14 mouse cellular contexts compared by ENCODE assay signal in genomic region chr6:73232152-73232584, GRCm38 (mm10). TPM values are rescaled to one million over a fixed set of nuclear protein-coding genes. Genes with fewer than 3 reads are reported as not detected.
A peak's percentile ranks its signal among the peaks of the same experiment; 100 is the strongest.
DNase-seq lines count a peak whose midpoint lies in the region; ATAC-seq and TF ChIP-seq lines count a peak whose summit lies in the region.
"Had no signal": no experiment of that assay in that cellular context is flagged by ENCODE, and none has a peak within 500 bp of the region (broad histone marks: within the 10 kb centered on the region; RNA-seq: fewer than 3 reads in every experiment).

No protein-coding gene starts in this region.

- H3K36me3 ChIP-seq in E14TG2a.4 (ENCODE audit: insufficient read depth, low read length) = no peaks in the 10 kb centered on the region
- H3K36me3 ChIP-seq in kidney, postnatal 0 days (ENCODE audit: insufficient read depth, low read length) = no peaks in the 10 kb centered on the region
- H3K36me3 ChIP-seq in liver, embryonic 14.5 days (replicated peaks; ENCODE audit: control insufficient read depth, insufficient read depth, low read depth) = no peaks in the 10 kb centered on the region
- H3K36me3 ChIP-seq in midbrain, embryonic 13.5 days = no peaks in the 10 kb centered on the region

- peak overlapping the region; percentile 35; the same call in 1 of the 2 replicates for H3K4me3 ChIP-seq in E14TG2a.4 (replicated peaks; ENCODE audit: low read length)
- H3K4me3 ChIP-seq in kidney, postnatal 0 days (replicated peaks; ENCODE audit: low read depth, low read length) = no peak overlapping the region
- no peak overlapping the region for H3K4me3 ChIP-seq in liver, embryonic 14.5 days (ENCODE audit: insufficient read depth in 1 of 2, low read depth in 2 of 2, low read length in 2 of 2)
- H3K4me3 ChIP-seq in midbrain, embryonic 13.5 days (replicated peaks) = no peak overlapping the region
- H3K4me3 ChIP-seq: heart, adult 2 months; megakaryocyte, embryonic 14.5 days had no signal

- TF ChIP-seq CTCF in E14TG2a.4 (conservative IDR thresholded peaks at IDR 0.05; ENCODE audit: low read length) = no peak
- no peak for TF ChIP-seq CTCF in kidney, postnatal 0 days (IDR thresholded peaks at IDR 0.05; ENCODE audit: low read depth)
- no peak for TF ChIP-seq CTCF in liver, embryonic 14.5 days (IDR thresholded peaks at IDR 0.05; ENCODE audit: low read depth)

- no peak overlapping the region for H3K4me2 ChIP-seq in kidney, postnatal 0 days (ENCODE audit: low read length)
- H3K4me2 ChIP-seq in liver, embryonic 14.5 days (ENCODE audit: low read depth) = no peak overlapping the region
- H3K4me2 ChIP-seq in midbrain, embryonic 13.5 days (replicated peaks) = no peak overlapping the region

- peak overlapping the region; percentile 57 for H3K27ac ChIP-seq in kidney, postnatal 0 days
- no peak overlapping the region for H3K27ac ChIP-seq in liver, embryonic 14.5 days
- H3K27ac ChIP-seq in midbrain, embryonic 13.5 days = no peak overlapping the region
- H3K27ac ChIP-seq: heart, adult 2 months had no signal

- peaks cover 33% of the 10 kb centered on the region for H3K4me1 ChIP-seq in E14TG2a.4 (replicated peaks; ENCODE audit: low read depth, low read length)
- no peaks in the 10 kb centered on the region for H3K4me1 ChIP-seq in kidney, postnatal 0 days (replicated peaks; ENCODE audit: insufficient read depth, low read length)
- peaks cover 3 to 5% of the 10 kb centered on the region in 2 experiments; a peak in 2 of 4 replicates for H3K4me1 ChIP-seq in liver, embryonic 14.5 days (replicated peaks; ENCODE audit: control insufficient read depth in 2 of 2, insufficient read depth in 2 of 2, low read length in 1 of 2)
- H3K4me1 ChIP-seq in midbrain, embryonic 13.5 days (replicated peaks) = no peaks in the 10 kb centered on the region

- peak; percentile 92 for DNase-seq in ZHBTc4 (ENCODE audit: low read depth, low spot score)
- DNase-seq in kidney, postnatal 0 days (ENCODE audit: low spot score) = peak; percentile 15
- DNase-seq in liver, embryonic 14.5 days (ENCODE audit: low read depth in 3 of 3, low spot score in 3 of 3) = no peak
- no peak for DNase-seq in retina, embryonic 14.5 days (ENCODE audit: low spot score)
- DNase-seq in cerebellum, postnatal 25 days = no peak
- no peak for DNase-seq in Muller cell, postnatal 12 days (ENCODE audit: inconsistent ontology term)
- DNase-seq: adrenal gland, postnatal 36 days; cerebellum, adult 11 months; heart, adult 2 months; layer of hippocampus, adult 9-11 months; thymus, postnatal 25 days had no signal

- no peaks in the 10 kb centered on the region for H3K27me3 ChIP-seq in E14TG2a.4 (ENCODE audit: insufficient read depth, low read length)
- no peaks in the 10 kb centered on the region for H3K27me3 ChIP-seq in kidney, postnatal 0 days (ENCODE audit: insufficient read depth, low read length)
- H3K27me3 ChIP-seq in liver, embryonic 14.5 days (ENCODE audit: control insufficient read depth, insufficient read depth, low read length) = no peaks in the 10 kb centered on the region
- H3K27me3 ChIP-seq in midbrain, embryonic 13.5 days = no peaks in the 10 kb centered on the region

- ATAC-seq in kidney, postnatal 0 days (replicated peaks; ENCODE audit: low FRiP score, low read depth) = peak; percentile 77
- peak; percentile 78 for ATAC-seq in liver, embryonic 14.5 days (ENCODE audit: insufficient read depth)
- no peak for ATAC-seq in midbrain, embryonic 13.5 days

- peak; percentile 12; the same call in 1 of the 2 replicates for TF ChIP-seq EP300 in liver, embryonic 14.5 days (IDR thresholded peaks at IDR 0.05; ENCODE audit: low read depth)

- WGBS in kidney, postnatal 0 days = 70% methylated on average over 12 of the region's 12 CpGs
- WGBS in liver, embryonic 14.5 days (ENCODE audit: insufficient replicate concordance) = 66% methylated on average over 12 of the region's 12 CpGs
- 89% methylated on average over 12 of the region's 12 CpGs for WGBS in midbrain, embryonic 13.5 days

- H3K9ac ChIP-seq in kidney, postnatal 0 days (ENCODE audit: low read depth, low read length) = no peak overlapping the region
- no peak overlapping the region for H3K9ac ChIP-seq in liver, embryonic 14.5 days (replicated peaks)
- H3K9ac ChIP-seq in midbrain, embryonic 13.5 days (replicated peaks) = no peak overlapping the region

- peaks cover 6% of the 10 kb centered on the region for H3K9me3 ChIP-seq in E14TG2a.4 (ENCODE audit: low read length)
- H3K9me3 ChIP-seq in kidney, postnatal 0 days (replicated peaks; ENCODE audit: low read length) = no peaks in the 10 kb centered on the region
- no peaks in the 10 kb centered on the region for H3K9me3 ChIP-seq in liver, embryonic 14.5 days (ENCODE audit: control insufficient read depth, low read length)
- H3K9me3 ChIP-seq in midbrain, embryonic 13.5 days = no peaks in the 10 kb centered on the region
- H3K9me3 ChIP-seq: megakaryocyte, embryonic 14.5 days had no signal

RNA-seq across cellular contexts. Expression of gene Dnah6, which starts 10.7 kb away (rescaled TPM):
- polyA plus RNA-seq in kidney, postnatal 0 days (2015; fragmentation: Nextera tagmentation; extraction: Ambion mirVana) = 0.05 and 0.09 TPM in 2 replicates
- 0.01 TPM in 2 replicates for polyA plus RNA-seq in liver, embryonic 14.5 days (2012; rRNA removed)
- polyA plus RNA-seq in liver, embryonic 14.5 days (2014; fragmentation: Nextera tagmentation; extraction: Ambion mirVana) = 0.01 TPM in 1 of 2 replicates, not detected in the other
- 0.08 and 0.17 TPM in 2 replicates for polyA plus RNA-seq in midbrain, embryonic 13.5 days (2015; fragmentation: Nextera tagmentation; extraction: Ambion mirVana)

RNA-seq across cellular contexts. Expression of gene Suclg1, which starts 16.0 kb away (rescaled TPM):
- 307 and 315 TPM in 2 replicates for polyA plus RNA-seq in kidney, postnatal 0 days (2015; fragmentation: Nextera tagmentation; extraction: Ambion mirVana)
- 49.4 and 64.1 TPM in 2 replicates for polyA plus RNA-seq in liver, embryonic 14.5 days (2012; rRNA removed)
- 126 and 135 TPM in 2 replicates for polyA plus RNA-seq in liver, embryonic 14.5 days (2014; fragmentation: Nextera tagmentation; extraction: Ambion mirVana)
- 134 and 138 TPM in 2 replicates for polyA plus RNA-seq in midbrain, embryonic 13.5 days (2015; fragmentation: Nextera tagmentation; extraction: Ambion mirVana)

Comparison
In these comparisons a context has a peak if more than half of its experiments do, and no peak if none do; other contexts are left out.
1. DNase-seq: peak in ZHBTc4 (single experiment) and kidney, postnatal 0 days (single experiment); none in liver, embryonic 14.5 days (0 of 3), retina, embryonic 14.5 days (single experiment), cerebellum, postnatal 25 days (0 of 2) and Muller cell, postnatal 12 days (single experiment).